Mouse (Mus musculus): ENCODE results near the gene Hist1h2bn.

GRCm38 (mm10) chr13:21714725-21715124 is 39.2 kb upstream of the Hist1h2bn start:
- TF ChIP-seq CTCF (IDR thresholded peaks at IDR 0.05; ENCODE audit: borderline replicate concordance, insufficient read depth, low read length) (no peak), POLR2A (IDR thresholded peaks at IDR 0.05; ENCODE audit: low read depth, low read length) (no peak)

Measured in embryonic fibroblast, embryonic 13.5 days (primary cell).